Mouse (Mus musculus): Measurements from ENCODE around the gene Mta3. TPM values are rescaled to one million over a fixed set of nuclear protein-coding genes. Genes with fewer than 3 reads are reported as not detected.
"Not testable (repeated sequence)": the region's sequence is repeated elsewhere in the genome, so short reads cannot be mapped to it uniquely, and the experiment has no call there.

The Mta3 gene
- polyA plus RNA-seq, 1 experiment from 2014 or later, result 49.0 TPM

DNA sequence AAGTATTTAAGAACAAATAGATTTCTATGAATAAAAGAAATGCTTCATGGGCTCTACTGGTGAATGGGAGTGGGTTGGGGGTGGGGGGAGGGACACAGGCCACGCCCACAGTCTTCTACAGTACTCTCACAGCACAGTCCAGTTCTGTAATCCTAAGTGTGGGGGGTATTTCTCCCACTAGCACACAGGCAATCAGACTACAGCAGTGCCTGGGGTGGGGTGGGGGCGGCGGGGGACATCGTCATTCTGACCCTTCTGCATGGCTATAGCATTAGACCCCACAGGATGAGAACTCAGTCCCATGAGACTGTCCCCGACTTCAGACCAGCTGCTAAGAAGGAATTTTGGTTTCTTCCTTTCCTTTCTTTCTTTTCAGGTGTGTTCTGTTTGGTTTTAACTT lies 143.8 kb downstream of the Mta3 start:
- 76% methylated on average over 5 of the region's 5 CpGs for WGBS

DNA sequence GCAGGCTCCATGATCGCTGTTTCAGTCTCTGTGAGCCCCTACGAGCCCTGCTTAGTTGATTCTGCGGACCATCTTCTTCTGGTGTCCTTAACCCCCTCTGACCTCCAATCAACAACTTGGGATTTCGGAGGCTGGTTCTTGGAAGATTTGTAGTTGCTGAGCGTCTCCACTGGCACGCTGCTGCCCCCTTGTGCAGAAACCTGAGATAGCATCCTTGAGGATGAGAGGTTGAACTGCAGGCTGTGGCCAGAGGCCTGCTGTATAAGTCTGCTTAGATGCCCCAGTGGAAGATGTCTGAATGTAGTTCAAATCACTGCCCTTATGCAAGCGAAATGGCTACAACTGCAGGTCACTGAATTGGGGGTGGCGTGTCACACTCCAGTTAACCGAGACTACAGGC lies 144.5 kb downstream of the Mta3 start:
- no peak overlapping the region for H3K27ac ChIP-seq
- no peaks in the 10 kb centered on the region for H3K27me3 ChIP-seq (ENCODE audit: low read depth, poor library complexity, severe bottlenecking)
- WGBS, result 13% methylated on average over 9 of the region's 9 CpGs
- no peaks in the 10 kb centered on the region for H3K36me3 ChIP-seq
- peaks cover 38% of the 10 kb centered on the region for H3K4me1 ChIP-seq
- peak; percentile 92 for DNase-seq (ENCODE audit: low spot score)
- H3K4me3 ChIP-seq, result no peak overlapping the region
- no peaks in the 10 kb centered on the region for H3K9me3 ChIP-seq (replicated peaks)

More for the DNA sequence above, 143.8 kb downstream of the Mta3 start:
- H3K27ac ChIP-seq, result no peak overlapping the region
- no peaks in the 10 kb centered on the region for H3K9me3 ChIP-seq (replicated peaks)
- H3K36me3 ChIP-seq, result no peaks in the 10 kb centered on the region
- H3K4me3 ChIP-seq, result no peak overlapping the region
- H3K4me1 ChIP-seq, result peaks cover 38% of the 10 kb centered on the region
- DNase-seq (ENCODE audit: low spot score), result no peak
- no peaks in the 10 kb centered on the region for H3K27me3 ChIP-seq (ENCODE audit: low read depth, poor library complexity, severe bottlenecking)

DNA sequence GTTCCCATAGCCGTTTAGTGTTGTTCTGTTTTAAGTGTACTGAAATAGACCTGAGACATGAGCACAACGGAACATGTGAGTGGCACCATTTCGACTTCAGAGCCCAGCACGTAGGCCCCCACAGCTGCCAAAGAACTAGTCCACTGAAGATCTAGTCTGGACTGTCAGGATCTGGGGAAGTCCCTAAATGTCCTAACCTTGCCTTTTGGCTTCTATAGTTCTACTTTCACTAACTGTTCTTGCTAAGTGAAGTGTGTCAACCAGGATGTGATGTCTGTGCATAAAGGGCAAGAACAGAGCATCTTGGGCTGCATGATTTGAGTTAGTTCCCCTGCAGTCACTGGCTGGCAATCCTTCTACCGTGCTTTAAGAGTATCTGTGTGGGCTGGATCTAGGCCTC lies 144.9 kb downstream of the Mta3 start:
- Histone ChIP-seq H3K27me3 (ENCODE audit: low read depth, poor library complexity, severe bottlenecking) (no peaks in the 10 kb centered on the region), H3K9me3 (replicated peaks) (no peaks in the 10 kb centered on the region), H3K27ac (no peak overlapping the region), H3K36me3 (no peaks in the 10 kb centered on the region), H3K4me1 (peaks cover 38% of the 10 kb centered on the region), H3K4me3 (no peak overlapping the region)
- WGBS, result 90% methylated on average over 5 of the region's 5 CpGs
- no peak for DNase-seq (ENCODE audit: low spot score)

DNA sequence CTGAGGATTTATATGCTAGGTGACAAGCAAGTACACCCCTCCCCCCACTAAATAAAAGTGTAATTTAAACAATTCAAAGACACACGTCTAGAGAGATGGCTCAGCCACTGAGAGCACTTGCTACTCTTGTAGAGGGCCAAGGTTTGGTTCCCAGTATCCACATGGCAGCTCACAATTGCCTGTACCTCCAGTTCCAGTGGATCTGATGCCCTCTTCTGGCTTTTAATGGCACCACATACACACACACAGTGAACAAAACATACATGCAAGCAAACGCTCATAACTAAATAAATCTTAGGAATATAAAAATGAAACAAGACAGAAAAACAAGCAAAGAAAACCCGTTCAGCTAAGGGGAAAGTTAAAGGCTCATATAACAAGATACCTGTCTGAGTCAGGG lies 147.9 kb downstream of the Mta3 start:
- Histone ChIP-seq H3K27me3 (ENCODE audit: low read depth, poor library complexity, severe bottlenecking) (no peaks in the 10 kb centered on the region), H3K4me3 (0 out of 2 replicates have a peak overlapping the region, but pooled peaks have one; percentile 13), H3K4me1 (peaks cover 18% of the 10 kb centered on the region), H3K27ac (no peak overlapping the region), H3K9me3 (replicated peaks) (no peaks in the 10 kb centered on the region), H3K36me3 (no peaks in the 10 kb centered on the region)
- WGBS, result 49% methylated on average over 3 of the region's 3 CpGs
- DNase-seq (ENCODE audit: low spot score), result no peak

DNA sequence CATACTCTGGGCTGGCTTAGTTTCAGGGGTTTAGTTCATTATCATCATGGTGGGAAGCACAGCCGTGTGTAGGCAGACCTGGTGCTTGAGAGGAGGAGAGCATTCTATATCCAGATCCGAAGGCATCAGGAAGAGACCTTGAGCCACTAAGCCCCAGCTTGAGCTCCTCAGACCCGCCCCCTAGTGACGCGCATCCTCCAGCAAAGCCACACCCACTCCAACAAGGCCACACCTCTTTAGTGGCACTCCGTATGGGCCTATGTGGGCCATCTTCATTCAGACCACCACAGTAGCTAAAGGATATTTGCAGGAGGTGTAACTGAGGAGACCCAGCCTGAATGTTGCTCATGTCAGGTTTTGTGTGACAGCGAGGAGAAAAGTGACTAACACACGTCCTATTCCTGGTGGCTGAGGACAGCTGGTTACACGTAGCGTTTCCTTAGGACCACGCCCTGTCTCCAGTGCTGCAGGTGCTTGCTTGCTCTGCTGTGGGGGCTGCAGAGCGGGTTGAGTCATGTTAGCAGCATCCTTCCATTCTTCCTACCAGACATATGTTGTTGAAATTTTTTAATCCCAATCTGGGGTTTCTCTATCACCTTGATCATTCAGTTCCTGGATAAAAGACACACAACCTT lies 148.4 kb downstream of the Mta3 start:
- Histone ChIP-seq H3K27ac (no peak overlapping the region), H3K36me3 (no peaks in the 10 kb centered on the region), H3K9me3 (replicated peaks) (no peaks in the 10 kb centered on the region), H3K4me1 (peaks cover 12% of the 10 kb centered on the region), H3K4me3 (0 out of 2 replicates have a peak overlapping the region, but pooled peaks have one; percentile 13), H3K27me3 (ENCODE audit: low read depth, poor library complexity, severe bottlenecking) (no peaks in the 10 kb centered on the region)
- 51% methylated on average over 12 of the region's 12 CpGs for WGBS
- DNase-seq (ENCODE audit: low spot score), result no peak

DNA sequence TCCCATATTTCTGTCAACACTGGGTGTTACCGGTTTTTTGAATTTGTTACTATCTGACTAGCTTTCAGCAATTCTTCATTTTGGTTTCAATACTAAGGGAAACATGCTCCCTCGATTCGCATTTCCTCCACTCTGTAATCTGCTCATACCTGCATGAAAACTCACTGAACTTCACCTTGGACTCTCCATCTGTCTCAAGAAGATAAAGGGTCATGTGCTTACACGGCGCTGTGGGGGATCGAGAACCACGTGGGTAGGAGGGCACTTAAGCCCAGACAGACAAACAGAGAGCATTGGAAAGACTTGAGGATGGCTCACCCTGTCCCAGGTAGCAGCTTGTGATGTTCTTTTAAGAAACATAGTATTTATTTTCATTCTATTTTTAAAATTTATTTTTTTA lies 152.4 kb downstream of the Mta3 start:
- no peaks in the 10 kb centered on the region for H3K36me3 ChIP-seq
- H3K27ac ChIP-seq, result no peak overlapping the region
- WGBS, result 87% methylated on average over 7 of the region's 7 CpGs
- H3K4me1 ChIP-seq, result peaks cover 15% of the 10 kb centered on the region
- H3K27me3 ChIP-seq (ENCODE audit: low read depth, poor library complexity, severe bottlenecking), result no peaks in the 10 kb centered on the region
- H3K4me3 ChIP-seq, result no peak overlapping the region
- H3K9me3 ChIP-seq (replicated peaks), result no peaks in the 10 kb centered on the region
- DNase-seq (ENCODE audit: low spot score), result no peak

DNA sequence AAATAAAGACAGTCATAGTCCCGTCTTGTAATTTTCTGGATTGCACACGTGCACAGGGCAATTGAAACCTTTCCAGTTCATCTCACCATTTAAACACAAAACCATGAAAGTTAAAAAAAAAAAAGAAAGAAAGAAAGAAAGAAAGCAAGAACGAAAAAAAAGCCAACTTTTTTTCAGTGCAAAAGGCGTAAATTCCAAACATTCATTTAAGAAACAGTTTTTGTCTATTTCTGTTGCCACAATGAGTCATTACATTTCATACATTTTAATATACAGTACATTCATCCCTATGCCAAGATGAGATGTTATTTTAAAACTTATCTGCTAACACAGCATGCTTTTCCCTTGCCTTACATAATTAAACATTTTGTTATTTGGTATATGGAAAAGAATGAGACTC lies 153.7 kb downstream of the Mta3 start:
- H3K27ac ChIP-seq, result no peak overlapping the region
- H3K36me3 ChIP-seq, result no peaks in the 10 kb centered on the region
- DNase-seq (ENCODE audit: low spot score), result no peak
- H3K4me1 ChIP-seq, result peaks cover 14% of the 10 kb centered on the region
- peaks cover 2% of the 10 kb centered on the region for H3K27me3 ChIP-seq (ENCODE audit: low read depth, poor library complexity, severe bottlenecking)
- 95% methylated on average over 4 of the region's 4 CpGs for WGBS
- no peak overlapping the region for H3K4me3 ChIP-seq
- no peaks in the 10 kb centered on the region for H3K9me3 ChIP-seq (replicated peaks)

DNA sequence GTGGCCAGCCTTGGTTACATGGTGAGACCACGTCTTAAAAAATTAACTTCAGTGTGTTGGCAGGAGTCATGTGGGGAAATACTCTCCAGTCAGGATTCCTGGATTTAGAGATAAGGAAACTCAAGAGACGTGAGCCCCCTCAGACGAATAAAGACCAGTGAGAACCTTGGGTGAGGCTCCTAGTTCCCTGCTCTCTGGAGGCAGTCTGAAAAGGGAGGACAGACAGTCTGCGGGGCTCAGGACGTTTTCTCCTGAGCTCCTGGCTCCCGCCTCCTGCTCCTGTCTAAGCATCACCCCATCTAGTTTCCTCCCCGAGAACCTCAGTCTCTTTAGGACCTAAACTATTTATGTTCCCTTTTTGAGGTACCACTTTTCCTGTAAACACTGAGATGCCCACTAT lies 154.3 kb downstream of the Mta3 start:
- 77% methylated on average over 7 of the region's 7 CpGs for WGBS

DNA sequence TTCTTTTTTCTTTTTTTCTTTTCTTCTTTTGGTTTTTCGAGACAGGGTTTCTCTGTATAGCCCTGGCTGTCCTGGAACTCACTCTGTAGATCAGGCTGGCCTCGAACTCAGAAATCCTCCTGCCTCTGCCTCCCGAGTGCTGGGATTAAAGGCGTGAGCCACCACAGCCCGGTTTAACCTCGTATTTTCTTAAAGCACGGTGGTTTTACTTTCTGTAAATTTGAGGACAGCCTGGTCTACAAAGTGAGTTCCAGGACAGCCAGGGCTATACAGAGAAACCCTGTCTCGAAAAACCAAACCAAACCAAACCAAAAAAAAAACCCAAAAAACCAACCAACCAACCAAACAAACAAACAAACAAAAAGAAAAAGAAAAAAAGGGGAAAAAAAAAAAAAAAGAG lies 155.0 kb downstream of the Mta3 start:
- not testable (repeated sequence) for H3K27me3 ChIP-seq (ENCODE audit: low read depth, poor library complexity, severe bottlenecking); H3K36me3 ChIP-seq; H3K9me3 ChIP-seq (replicated peaks); DNase-seq (ENCODE audit: low spot score)
- H3K4me1 ChIP-seq, result peaks cover 18% of the 10 kb centered on the region
- peak overlapping the region; percentile 82 for H3K4me3 ChIP-seq
- peak overlapping the region; percentile 96; the same call in 1 of the 2 replicates for H3K27ac ChIP-seq
- 64% methylated on average over 8 of the region's 8 CpGs for WGBS

More for the DNA sequence above, 154.3 kb downstream of the Mta3 start:
- Histone ChIP-seq H3K4me3 (no peak overlapping the region), H3K9me3 (replicated peaks) (no peaks in the 10 kb centered on the region), H3K27me3 (ENCODE audit: low read depth, poor library complexity, severe bottlenecking) (peaks cover 5% of the 10 kb centered on the region), H3K36me3 (no peaks in the 10 kb centered on the region), H3K27ac (no peak overlapping the region), H3K4me1 (peaks cover 15% of the 10 kb centered on the region)
- no peak for DNase-seq (ENCODE audit: low spot score)

DNA sequence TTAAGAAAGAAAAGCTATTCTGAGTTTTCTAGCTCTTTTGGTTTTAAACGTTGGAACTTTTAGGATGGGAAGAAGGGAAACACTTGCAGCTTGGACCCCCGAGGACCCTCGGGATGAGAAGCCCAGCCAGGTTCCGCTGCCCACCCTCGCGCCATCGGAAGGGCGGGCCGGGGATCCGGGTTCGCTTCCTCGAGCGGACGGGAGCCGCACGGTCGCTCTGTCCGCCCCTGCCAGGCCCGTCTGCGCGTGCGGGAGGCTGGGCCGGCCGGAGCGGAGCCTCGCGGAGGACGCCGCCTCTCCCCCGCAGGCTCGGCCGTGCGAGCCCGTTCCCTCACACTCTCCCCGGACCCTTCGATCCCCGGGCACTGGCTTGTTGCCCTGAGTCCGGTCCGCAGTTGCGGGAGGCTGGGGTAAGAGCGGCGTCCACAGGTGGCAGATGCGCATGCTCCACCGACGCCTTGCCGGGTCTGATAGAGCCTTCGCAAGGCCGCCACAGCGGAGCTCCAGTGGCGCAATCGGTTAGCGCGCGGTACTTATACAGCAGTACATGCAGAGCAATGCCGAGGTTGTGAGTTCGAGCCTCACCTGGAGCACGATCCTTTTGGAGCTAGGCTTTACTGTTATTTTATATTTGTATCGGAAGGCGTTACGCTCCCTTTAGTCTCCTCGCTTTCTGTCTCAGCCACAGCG lies 155.6 kb downstream of the Mta3 start:
- under 1% methylated on average over 62 of the region's 62 CpGs for WGBS
- DNase-seq (ENCODE audit: low spot score), result peak; percentile 99

DNA sequence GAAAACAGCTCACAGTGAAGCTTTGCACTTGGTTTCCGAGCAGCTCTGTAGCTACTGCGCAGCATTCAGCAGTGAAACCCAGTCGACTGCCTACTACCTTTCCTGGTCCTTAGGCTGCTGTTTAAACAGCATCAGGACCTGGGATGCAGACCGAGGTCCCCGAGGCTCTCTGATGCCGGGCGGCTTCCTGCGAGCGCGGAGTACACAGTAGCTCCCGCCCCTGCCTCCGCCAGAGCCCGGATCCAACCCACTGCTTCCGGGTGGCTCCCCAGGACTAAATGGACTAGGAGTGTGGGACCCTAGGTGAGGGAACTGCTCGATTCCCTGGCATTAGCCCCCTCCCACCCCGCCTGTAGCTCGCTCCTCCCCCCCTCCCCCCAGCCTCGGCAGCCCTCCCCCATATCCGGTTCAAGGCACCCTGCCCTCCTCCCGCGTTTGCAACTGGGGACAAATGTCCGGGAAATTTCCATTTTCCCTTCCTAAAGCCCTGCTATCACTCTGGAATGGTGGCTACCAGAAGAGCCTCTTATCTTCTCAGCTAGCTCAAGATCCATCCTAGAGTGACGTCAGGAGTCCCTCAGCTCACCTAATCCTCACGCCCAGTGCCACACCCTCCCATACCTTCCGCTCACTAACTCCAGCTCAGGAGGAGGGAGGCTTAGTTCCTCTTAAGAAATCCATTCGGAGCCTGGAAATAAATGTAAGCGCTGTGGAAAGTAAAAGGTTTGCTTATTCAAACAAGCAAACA lies 156.3 kb downstream of the Mta3 start:
- peak; percentile 83 for DNase-seq (ENCODE audit: low spot score)
- Histone ChIP-seq H3K27ac (peak overlapping the region; percentile 96), H3K9me3 (replicated peaks) (no peaks in the 10 kb centered on the region), H3K36me3 (no peaks in the 10 kb centered on the region), H3K4me1 (peaks cover 24% of the 10 kb centered on the region), H3K27me3 (ENCODE audit: low read depth, poor library complexity, severe bottlenecking) (peaks cover 5% of the 10 kb centered on the region), H3K4me3 (peak overlapping the region; percentile 82)
- under 1% methylated on average over 27 of the region's 27 CpGs for WGBS

More for the DNA sequence above, 155.6 kb downstream of the Mta3 start:
- peaks cover 5% of the 10 kb centered on the region for H3K27me3 ChIP-seq (ENCODE audit: low read depth, poor library complexity, severe bottlenecking)
- no peaks in the 10 kb centered on the region for H3K9me3 ChIP-seq (replicated peaks)
- H3K36me3 ChIP-seq, result no peaks in the 10 kb centered on the region
- H3K27ac ChIP-seq, result peak overlapping the region; percentile 96
- H3K4me1 ChIP-seq, result peaks cover 20% of the 10 kb centered on the region
- peak overlapping the region; percentile 82 for H3K4me3 ChIP-seq

DNA sequence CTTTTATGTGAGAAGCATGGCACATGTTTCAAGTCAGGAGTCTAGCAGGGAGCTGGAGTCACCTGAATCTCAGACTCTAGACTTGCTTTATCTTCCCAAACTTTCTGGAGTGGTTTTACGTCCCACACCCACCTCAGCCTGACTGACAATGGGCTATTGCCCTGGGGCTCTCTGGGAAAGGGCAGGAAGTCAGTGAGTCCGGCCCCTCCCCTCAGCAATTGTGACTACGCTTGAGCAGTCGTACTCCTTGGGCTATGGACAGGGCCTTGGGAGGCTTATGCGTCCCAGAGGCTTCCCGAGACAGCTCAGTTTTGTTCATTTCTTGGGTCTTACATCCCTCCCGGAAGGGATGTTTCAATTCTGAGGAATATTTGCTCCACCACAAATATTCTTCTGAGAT lies 159.4 kb downstream of the Mta3 start:
- H3K27me3 ChIP-seq (ENCODE audit: low read depth, poor library complexity, severe bottlenecking), result peaks cover 5% of the 10 kb centered on the region
- DNase-seq (ENCODE audit: low spot score), result no peak
- no peak overlapping the region for H3K27ac ChIP-seq
- WGBS, result 77% methylated on average over 7 of the region's 7 CpGs
- no peaks in the 10 kb centered on the region for H3K36me3 ChIP-seq
- no peaks in the 10 kb centered on the region for H3K9me3 ChIP-seq (replicated peaks)
- peaks cover 41% of the 10 kb centered on the region for H3K4me1 ChIP-seq
- no peak overlapping the region for H3K4me3 ChIP-seq

DNA sequence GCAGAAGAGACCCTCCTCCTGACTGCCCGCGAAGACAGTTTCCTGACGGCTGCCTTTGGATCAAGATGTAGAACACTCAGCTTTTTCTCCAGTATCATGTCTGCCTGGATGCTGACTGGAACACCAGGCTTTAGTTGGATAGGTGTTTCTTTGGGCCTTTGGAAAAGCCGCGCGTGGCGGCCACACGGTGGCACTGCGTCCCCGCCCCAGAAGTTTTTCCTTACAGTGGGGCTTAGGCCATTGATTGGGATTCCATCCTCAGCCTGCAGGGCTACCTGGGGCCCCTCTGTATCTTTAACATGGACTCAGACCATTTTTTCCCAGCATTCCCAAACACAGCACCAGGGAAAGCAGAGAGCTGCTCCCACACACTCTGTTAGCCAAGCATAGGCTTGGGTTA lies 160.6 kb downstream of the Mta3 start:
- Histone ChIP-seq H3K27ac (peak overlapping the region; percentile 32; the same call in 1 of the 2 replicates), H3K9me3 (replicated peaks) (no peaks in the 10 kb centered on the region), H3K4me1 (peaks cover 41% of the 10 kb centered on the region), H3K36me3 (no peaks in the 10 kb centered on the region), H3K27me3 (ENCODE audit: low read depth, poor library complexity, severe bottlenecking) (peaks cover 5% of the 10 kb centered on the region), H3K4me3 (no peak overlapping the region)
- DNase-seq (ENCODE audit: low spot score), result peak; percentile 88
- 20% methylated on average over 10 of the region's 10 CpGs for WGBS

Data from limb, embryonic 10.5 days (tissue).